Mouse (Mus musculus) brown adipose tissue, adult 24 weeks (tissue): ENCODE data around the gene Figla. TPM values are rescaled to one million over a fixed set of nuclear protein-coding genes. Genes with fewer than 3 reads are reported as not detected.

ENCODE experiments used
- H3K27ac ChIP-seq: fragments of 200-500 bp; replicated peaks from 2 replicates; pipeline ENCODE4 v1.5.1; 2012; ENCODE audit warnings: low read depth, mild to moderate bottlenecking, low read length
- H3K4me1 ChIP-seq: fragments of 200-500 bp; 2 replicates; pipeline ENCODE4 v1.6.1; 2012; ENCODE audit warnings: low read length, mixed read lengths; ENCODE audit not compliant: control insufficient read depth, insufficient read depth, insufficient read length
- H3K4me3 ChIP-seq: fragments of 200-500 bp; 2 replicates; pipeline ENCODE4 v1.5.1; 2012; ENCODE audit warnings: low read depth, mild to moderate bottlenecking, low read length, moderate library complexity; ENCODE audit not compliant: insufficient read depth
- polyA plus RNA-seq: library from polyadenylated mRNA; stranded (reverse); fragments of >200 nt; gene quantifications from 2 replicates; pipeline ENCODE4 v1.2.4, GENCODE M21; 2012; ENCODE audit not compliant: missing spikeins, insufficient read depth, insufficient read length

Figla gene
- polyA plus RNA-seq, 1 experiment: not detected

- Histone ChIP-seq H3K4me1 (no peaks in the 10 kb centered on the region), H3K27ac (no peak overlapping the region), H3K4me3 (no peak overlapping the region)
Observed at GRCm38 (mm10) chr6:86050586-86051268, 34.8 kb downstream of the Figla start.

GRCm38 (mm10) chr6:86052032-86052459 is 36.1 kb downstream of the Figla start:
- H3K4me3 ChIP-seq: no peak overlapping the region
- no peaks in the 10 kb centered on the region for H3K4me1 ChIP-seq
- no peak overlapping the region for H3K27ac ChIP-seq

- no peak overlapping the region for H3K4me3 ChIP-seq
- H3K27ac ChIP-seq: no peak overlapping the region
- no peaks in the 10 kb centered on the region for H3K4me1 ChIP-seq
Observed at GRCm38 (mm10) chr6:86052556-86052955, 36.6 kb downstream of the Figla start.

GRCm38 (mm10) chr6:86053099-86053498 is 37.1 kb downstream of the Figla start:
- Histone ChIP-seq H3K4me1 (no peaks in the 10 kb centered on the region), H3K4me3 (no peak overlapping the region)

GRCm38 (mm10) chr6:86053594-86053993 is 37.6 kb downstream of the Figla start:
- H3K4me3 ChIP-seq: no peak overlapping the region
- H3K27ac ChIP-seq: no peak overlapping the region
- H3K4me1 ChIP-seq: no peaks in the 10 kb centered on the region

More at GRCm38 (mm10) chr6:86053099-86053498, 37.1 kb downstream of the Figla start:
- H3K27ac ChIP-seq: no peak overlapping the region

DNA sequence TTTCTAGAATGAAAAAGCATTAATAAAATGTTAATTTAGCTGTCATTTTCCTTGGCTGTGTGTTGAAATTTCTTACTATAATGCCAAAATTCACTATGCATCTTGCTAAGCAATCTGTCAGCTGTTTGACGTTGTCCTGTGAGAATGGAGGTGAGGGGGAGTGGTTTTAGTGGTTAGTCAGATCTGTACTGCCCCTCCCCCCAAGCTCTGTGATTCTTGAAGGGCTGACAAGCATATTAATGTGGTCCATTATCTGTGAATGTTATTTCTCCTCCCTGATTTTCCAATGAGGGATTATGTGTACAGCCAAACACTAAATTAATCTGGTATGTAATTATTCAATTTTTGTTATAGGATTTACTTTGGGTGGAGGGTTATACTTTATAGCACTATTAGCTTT is 42.5 kb downstream of the Figla start:
- Histone ChIP-seq H3K4me3 (no peak overlapping the region), H3K27ac (no peak overlapping the region), H3K4me1 (no peaks in the 10 kb centered on the region)

DNA sequence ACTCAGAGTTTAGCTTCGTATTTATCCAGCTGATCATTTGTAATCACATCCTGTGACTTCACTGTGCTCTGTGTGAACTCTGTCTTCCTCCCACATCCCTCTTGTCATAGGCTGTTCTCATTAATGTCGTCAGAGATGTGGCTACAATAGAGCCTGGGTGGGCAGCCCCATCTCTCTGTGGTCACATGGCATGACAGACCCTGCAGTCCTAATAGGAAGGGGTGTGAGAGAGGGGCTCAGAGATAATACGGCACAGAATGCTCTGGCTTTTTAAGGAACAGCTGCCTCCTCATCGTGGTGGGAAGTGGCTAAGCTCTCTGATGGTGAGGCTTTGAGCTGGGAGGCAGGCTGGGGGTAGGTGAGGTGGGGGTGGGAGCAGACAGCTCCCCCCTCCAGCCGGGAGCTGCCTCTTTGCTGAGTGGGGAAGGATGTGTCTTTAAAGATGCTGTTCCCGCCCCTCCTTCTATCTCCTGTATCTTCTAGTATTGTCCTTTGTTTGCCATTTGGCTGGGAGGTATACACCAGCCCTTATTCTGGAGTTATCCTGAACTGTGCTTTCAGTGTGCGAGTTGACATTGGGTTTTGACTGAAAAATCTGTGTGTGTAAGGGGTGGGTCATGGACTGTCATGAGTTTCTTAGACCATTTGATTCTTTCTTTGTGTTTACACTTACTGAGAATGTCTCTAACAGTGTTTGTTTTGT is 43.3 kb downstream of the Figla start:
- no peak overlapping the region for H3K4me3 ChIP-seq
- no peak overlapping the region for H3K27ac ChIP-seq
- no peaks in the 10 kb centered on the region for H3K4me1 ChIP-seq

DNA sequence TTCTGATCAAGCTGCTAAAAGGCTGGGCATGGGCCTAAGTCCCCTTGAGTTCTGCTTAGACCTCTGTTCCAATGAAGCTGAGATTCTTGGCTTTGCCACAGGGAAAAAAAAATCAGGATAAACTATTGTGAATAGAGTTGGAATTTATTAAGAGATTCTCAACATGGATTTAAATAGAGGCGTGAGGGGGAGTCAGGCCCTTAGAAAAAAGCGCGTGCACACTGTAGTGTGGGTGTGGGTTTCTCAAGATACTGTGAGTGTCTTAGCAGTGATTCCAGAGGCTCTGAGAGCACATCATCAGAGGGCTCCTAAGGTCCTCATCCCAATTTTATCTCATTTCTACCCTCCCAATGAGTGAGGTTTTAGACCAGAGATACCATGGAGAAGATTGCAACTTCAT is 44.2 kb downstream of the Figla start:
- Histone ChIP-seq H3K4me3 (no peak overlapping the region), H3K27ac (no peak overlapping the region)

GRCm38 (mm10) chr6:86062226-86062625 is 46.3 kb downstream of the Figla start:
- Histone ChIP-seq H3K4me1 (no peaks in the 10 kb centered on the region), H3K27ac (no peak overlapping the region), H3K4me3 (no peak overlapping the region)

More for the DNA sequence above, 44.2 kb downstream of the Figla start:
- H3K4me1 ChIP-seq: no peaks in the 10 kb centered on the region

DNA sequence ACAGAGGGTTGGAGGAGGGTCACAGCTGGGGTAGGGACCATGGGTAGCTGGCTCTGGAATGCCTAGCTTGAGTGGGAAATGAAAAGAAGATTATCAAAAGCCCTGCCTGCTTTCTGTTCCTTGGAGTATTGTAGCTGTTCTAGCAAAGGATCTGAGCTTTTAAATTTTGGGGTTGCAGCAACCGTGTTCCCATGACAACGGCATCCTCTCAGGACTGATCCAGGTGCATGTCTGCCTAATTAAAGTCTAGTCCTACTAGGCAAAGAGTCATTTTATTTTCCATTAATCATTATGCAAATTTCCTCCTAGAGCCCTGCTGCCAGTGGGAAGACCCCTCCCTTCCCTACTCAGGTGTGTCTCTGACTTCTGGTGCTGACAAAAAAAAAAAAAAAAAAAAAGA is 46.7 kb downstream of the Figla start:
- Histone ChIP-seq H3K4me1 (no peaks in the 10 kb centered on the region), H3K27ac (no peak overlapping the region), H3K4me3 (no peak overlapping the region)

DNA sequence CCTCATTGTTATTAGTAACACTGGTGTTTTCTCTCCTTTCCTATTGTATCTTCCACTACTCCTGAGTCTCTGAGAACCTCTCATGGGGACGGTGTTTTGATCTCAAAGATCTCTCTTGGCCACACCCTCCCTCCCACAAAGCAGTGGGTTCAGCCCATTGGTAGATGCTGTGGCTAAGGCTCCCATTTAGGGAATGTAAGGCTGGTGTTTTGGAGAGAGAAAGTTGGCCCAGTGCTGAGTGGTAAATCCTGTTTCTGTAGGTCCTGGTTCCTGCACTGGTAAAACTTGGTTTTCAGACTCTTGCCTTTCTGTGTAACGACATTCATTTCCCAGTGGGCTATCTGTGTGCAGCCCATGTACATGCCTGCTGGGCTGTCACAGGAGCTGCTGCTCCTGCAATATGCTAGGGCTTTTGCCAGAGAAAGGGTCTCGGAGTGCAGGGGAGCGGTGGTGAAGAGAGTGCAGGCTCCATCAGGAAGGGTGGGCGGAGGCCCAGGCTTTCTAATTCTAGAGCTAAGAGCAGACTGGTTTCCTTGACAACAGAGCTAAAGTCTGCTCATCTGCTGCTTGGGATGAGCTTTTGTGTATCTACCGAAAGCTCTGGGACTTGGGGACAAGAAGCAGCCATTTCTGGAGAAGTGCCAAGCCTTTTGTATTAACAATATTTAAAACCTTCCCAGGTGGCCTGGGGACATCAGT is 48.5 kb downstream of the Figla start:
- Histone ChIP-seq H3K27ac (no peak overlapping the region), H3K4me3 (no peak overlapping the region), H3K4me1 (no peaks in the 10 kb centered on the region)

- Histone ChIP-seq H3K4me1 (no peaks in the 10 kb centered on the region), H3K4me3 (no peak overlapping the region)
Observed at GRCm38 (mm10) chr6:86066727-86067126, 50.8 kb downstream of the Figla start.

GRCm38 (mm10) chr6:86067145-86067544 is 51.2 kb downstream of the Figla start:
- no peak overlapping the region for H3K4me3 ChIP-seq
- no peak overlapping the region for H3K27ac ChIP-seq
- H3K4me1 ChIP-seq: no peaks in the 10 kb centered on the region

More at GRCm38 (mm10) chr6:86066727-86067126, 50.8 kb downstream of the Figla start:
- H3K27ac ChIP-seq: no peak overlapping the region

GRCm38 (mm10) chr6:86069009-86069408 is 53.0 kb downstream of the Figla start:
- H3K27ac ChIP-seq: no peak overlapping the region
- no peak overlapping the region for H3K4me3 ChIP-seq
- H3K4me1 ChIP-seq: no peaks in the 10 kb centered on the region

- Histone ChIP-seq H3K4me3 (no peak overlapping the region), H3K27ac (no peak overlapping the region), H3K4me1 (no peaks in the 10 kb centered on the region)
Observed at GRCm38 (mm10) chr6:86069856-86070255, 53.9 kb downstream of the Figla start.
